Mouse (Mus musculus) T-cell, adult 2 months (primary cell): ENCODE results near the gene Rnf25.

Source experiments
- DNase-seq: peaks from one replicate; pipeline ENCODE4 v3.0.0; 2022; ENCODE audit warnings: low spot score

Gene Rnf25

DNA sequence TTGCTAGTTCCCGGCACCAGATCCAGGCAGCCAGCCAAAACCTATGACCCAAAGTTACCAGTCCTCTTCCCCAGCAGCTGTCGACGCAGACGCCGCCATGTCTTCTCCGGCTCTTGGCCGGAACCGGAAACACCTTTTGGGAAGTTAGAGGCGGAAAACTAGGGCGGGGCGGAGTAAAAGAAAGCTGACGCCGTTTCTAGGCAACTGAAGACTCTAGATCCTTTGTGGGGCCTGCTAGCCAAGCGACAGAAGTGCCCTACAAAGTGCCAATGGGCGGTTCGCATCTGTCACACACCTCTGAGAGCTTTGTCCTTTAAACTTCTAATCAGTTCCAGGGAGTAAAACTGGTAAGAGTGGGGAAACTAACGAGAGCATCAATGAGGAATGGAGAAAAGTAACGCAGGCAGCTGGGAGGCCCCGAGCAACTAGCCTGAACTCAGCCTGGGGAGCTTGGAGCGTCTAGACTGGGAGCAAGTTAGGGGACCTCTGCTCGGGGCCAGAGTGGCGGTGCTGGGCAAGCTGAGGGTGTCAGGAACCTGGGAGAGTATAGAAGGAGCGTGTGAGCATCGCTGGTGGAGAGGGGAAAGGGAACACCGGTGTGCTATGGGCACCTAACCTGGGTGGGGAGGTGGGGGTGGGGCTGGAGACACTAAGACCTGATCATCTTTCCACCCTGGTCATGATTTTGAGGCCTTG, at the start of gene Rnf25, which contains the start of gene Stk36:
Gene Rnf25 (minus strand): TSS at position 131 of the 696 bp plus-strand sequence.
Gene Stk36 (plus strand): TSS at position 179 of the 696 bp plus-strand sequence.
- peak; percentile 84 for DNase-seq

DNA sequence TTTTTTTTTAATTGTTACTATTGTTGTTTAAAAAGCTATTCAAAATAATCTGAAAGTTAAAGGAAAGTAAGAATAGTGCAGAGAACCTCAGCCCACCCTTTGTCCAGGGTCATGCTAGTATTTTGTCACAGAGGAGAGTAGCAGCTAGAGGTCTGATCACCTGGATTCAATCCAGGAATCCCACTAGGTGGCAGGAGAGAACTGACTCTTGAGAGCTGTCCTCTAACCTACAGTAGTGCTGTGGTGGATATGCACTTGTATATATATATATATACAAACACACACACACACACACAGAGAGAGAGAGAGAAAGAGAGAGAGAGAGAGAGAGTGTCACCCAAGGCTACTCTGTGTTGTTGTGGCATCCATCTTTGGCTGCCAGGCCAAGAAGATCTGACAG, 42.7 kb upstream of the Rnf25 start:
- DNase-seq, result no peak

DNA sequence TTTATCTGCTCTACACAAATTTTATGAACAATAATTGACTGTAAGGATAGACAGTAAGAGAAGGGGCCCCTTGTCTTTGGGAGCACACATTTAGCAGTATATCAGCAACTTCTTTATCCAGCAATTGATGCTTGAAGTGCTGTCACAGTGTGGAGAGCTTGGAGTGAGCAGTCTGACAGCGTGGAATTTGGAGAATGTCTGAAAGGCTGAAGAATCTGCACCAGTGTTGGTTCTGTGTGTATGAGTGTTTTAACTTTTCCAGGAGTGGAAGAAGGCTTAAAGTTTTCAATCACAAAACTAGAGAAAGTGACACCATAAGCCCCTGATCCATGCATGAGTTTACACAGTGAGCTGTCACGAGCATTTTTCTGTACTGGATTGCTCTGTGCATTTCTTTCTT, 42.3 kb upstream of the Rnf25 start:
- no peak for DNase-seq

DNA sequence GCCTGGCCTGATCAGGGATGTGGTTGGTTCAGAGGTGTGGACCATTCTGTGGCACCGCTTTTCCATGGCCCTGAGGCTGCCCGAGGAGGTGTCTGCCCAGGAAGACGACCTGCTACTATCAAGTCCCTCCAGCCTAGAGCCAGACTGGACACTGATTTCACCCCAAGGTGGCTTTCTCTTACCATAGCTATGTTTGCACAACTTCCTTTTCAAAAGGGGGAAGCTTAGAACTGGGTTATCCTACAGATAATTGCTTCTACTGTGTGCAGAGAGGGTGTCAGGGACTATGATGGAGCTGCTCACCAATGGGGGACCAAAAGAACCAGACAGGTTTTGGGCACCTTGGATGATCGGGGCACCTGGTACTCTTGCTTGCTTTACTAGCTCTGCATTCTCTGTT, 31.5 kb upstream of the Rnf25 start:
- no peak for DNase-seq

DNA sequence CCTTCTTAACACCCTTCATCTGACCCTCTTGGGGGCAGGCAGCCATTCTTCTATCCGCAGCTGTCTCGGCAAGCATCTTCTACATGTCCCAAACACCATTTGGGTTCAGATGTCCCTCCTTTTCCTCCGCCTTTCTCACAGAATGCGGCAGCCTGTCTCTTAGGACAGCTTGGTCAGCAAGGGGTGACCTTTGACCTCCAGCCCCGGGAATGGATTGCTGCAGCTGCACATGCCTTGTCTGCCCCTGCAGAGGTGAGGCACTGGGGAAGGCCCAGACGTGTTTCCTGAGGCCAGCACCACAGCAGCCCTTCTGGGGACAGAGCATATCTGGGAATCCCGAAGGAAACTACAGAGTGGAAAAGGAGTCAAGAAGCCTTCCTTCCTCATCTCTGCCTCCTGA, 26.8 kb upstream of the Rnf25 start:
- DNase-seq, result no peak

DNA sequence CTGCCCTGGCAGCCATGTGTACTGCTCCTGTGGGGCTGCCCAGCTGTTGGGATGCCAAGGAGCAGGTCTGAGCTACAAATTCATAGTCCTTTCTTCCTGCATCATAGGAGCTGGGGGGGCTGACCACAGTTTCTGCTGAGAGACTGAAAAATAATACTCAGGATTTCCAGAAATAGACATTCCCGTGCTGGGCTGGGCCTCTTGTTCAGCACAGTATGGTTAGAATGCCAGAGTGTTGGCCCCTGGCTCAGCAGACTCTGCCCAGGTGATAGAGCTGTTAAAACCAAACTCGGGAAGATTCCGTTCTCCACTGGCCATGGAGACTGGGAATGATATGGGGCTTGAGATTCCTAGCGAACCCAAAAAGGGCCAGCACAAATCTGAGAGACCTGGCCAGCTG, 24.9 kb upstream of the Rnf25 start:
- no peak for DNase-seq

DNA sequence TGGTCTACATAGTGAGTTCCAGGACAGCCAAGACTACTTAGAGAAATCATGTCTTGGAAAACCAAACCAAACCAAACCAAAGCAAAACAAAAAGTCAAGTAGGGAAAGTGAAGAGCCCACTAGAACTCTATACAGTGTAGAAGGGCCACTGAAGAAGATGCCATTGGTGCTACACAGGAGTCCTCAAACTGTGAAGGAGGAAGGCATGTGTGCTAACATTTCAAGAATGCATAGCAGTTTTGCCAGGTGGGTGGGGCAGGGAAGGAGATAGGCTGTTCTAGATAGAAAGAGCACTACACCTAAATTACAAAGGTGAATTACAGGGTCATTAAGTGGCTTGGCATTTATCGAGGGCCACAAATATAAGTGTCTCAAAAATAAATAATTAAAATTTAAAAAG, 23.0 kb upstream of the Rnf25 start:
- DNase-seq, result no peak

DNA sequence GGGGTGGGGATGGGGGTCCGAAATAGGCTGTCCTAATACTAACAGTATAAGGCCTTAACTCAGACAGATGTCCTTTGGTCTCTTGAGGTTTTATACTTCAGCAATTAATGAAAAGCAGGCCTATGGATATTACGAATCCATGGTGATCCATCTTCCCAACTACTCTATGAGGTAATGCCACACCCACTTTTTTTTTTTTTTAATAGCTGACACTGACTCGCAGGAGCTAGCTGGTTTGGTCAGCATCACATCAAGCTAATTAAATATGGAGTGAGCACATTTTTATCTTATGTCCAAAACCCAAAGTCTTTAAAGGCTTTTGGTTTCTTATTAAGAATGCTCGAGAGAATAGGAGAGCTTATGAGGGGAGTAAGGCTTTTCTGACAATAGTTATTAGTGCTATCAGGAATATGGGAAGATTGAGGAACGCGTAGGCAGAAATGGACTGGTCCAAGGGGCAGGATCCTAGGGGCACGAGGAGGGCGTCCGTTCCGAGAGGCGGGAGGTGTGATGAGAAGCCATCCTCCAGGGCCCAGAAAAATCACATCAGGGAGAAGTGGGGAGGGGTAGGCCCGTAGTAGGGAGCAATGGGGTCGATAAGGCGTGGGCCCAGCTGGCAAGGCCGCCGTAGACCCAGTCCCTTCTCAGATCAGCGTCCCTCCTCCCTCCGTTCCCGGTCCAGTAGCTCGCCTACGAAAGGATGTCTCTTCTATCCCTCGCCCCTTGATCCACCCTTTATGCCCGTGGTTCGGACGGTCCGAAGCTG, 513 bp downstream of the Rnf25 start:
- DNase-seq, result no peak

DNA sequence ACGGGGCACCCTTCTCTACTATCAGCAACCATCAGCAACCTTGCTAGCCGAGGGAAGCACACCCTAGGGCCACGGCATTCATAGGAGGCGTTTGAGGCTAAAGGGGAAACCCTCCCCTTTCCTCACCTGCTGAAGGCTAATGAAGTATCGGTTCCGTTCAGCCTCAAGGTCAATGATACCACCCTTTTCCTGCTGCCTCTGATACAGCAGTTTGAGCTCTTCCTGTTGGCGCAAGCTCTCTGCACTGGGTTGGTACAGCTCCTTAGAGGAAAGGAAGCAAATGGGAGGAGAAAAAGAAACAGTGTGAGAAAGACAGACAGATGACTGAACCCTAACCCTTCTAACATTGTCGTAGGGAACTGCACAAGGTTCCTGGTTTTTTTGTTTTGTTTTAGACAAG, 6.8 kb downstream of the Rnf25 start:
- DNase-seq, result no peak

DNA sequence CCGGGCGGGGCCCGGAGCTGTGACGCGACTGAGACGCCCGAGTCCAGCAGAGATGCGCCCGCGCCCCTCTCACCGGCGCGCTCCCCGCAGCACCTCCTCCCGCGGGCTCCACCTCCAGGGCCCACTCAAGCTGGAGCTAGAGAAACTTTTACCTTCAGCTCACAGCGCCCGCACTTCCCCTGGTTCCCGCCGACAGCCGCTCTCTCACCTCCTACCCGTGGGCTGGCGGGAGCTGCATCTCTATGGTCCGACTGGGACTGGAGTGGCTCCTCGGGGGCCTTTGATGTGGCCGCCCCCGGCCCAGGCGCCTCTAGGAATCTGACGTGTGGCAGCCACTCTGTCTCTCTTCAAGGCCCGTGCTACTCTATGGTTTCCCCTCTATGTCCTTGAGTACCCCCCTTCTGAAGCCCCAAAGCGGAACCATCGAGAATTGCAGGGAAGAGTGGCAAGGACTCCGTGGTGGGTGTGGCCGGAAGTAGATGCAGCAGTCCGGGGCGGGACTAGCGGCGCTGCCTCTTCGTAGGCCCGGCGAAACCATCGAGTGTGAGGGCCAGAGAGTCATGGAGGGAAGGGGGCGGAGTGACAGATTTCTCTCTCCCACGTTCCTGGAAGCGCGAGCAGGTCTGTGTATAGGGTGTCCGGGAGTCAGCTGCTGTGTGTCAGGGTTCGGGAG, 13.3 kb downstream of the Rnf25 start, which contains the start of the genes Zfp142 and Bcs1l:
Gene Zfp142 (minus strand): TSS at position 474 of the 673 bp plus-strand sequence.
Gene Bcs1l (plus strand): TSS at position 517 of the 673 bp plus-strand sequence.
- DNase-seq, result peak; percentile 98

DNA sequence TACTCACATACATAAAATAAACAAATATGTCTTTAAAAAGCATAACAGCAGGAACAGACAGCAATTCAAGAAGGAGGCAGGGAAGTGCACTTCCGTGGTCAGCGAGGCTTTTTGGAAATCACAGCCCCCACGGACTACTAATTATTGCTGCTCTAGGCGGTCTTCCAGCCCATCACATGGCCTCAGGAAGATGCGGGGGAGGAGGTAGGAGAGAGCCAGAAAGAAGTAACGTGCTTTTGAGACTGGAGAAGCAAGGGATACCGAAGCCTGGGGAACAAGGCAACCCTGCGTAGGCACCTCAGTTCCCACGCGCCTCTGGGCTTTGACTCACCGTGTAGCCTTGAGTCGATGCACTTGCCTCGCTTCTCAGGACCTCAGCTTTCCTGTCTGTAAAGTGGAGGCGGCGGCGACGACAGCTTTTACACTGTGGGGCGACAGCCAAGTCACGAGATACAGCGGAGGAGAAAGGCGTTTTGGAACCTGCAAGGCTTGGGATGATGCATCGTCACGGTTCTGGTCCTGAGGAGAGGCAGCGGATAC, 13.9 kb downstream of the Rnf25 start:
- DNase-seq, result no peak

DNA sequence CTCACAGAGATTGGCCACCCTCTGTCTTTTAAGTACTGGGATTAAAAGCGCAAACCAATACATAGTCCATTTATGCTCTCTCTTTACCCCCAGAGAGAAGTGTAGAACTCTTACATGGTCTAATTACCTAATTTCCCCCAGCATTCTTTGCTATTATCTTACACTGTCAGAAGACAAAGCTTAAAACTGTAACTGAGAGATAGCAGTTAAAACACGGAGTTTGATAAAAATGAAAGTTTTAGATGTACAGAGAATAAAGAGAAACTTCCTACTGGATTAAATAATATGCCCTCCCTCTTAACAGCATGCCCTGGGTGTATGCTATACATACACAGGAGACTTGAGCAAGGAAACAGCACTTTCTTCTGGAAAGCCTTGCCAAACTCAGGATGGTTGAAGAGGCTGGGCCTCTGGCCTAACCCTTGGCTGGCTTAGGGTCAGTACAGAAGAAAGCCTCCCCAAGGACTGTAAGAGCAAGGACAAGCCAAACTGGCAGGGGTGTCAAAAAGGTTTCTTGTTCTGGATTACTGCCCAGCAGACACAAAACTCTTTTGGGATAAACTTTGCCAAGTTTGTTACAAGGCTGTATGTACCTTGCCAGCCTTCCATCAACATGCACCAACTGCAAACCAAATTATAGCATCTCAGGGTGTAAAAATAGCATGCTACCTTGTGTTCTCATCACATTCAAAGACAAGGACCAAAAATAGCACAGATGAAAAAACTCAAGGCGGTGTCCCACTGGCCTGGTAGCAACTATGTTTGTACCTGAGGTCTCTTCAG, 16.4 kb downstream of the Rnf25 start:
- DNase-seq, result no peak

DNA sequence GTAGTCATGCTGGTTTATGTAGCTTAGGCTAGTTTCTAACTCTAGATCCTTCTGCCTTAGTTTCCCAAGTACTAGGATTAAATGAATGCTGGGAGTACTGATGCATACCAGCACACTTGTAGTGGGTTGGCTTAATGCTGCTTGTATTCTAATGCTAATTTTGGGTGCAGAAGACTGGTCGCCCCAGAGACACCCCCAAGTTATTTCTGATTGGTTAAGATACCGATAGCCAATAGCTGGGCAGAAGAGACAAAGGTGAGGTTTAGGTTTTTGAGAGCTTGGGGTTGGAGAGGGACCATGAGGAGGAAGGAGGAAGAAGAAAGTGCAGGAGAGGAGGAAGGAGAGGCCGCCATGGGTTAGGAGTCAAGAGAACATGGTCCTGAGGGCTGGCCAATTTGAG, 18.6 kb downstream of the Rnf25 start:
- DNase-seq, result no peak

DNA sequence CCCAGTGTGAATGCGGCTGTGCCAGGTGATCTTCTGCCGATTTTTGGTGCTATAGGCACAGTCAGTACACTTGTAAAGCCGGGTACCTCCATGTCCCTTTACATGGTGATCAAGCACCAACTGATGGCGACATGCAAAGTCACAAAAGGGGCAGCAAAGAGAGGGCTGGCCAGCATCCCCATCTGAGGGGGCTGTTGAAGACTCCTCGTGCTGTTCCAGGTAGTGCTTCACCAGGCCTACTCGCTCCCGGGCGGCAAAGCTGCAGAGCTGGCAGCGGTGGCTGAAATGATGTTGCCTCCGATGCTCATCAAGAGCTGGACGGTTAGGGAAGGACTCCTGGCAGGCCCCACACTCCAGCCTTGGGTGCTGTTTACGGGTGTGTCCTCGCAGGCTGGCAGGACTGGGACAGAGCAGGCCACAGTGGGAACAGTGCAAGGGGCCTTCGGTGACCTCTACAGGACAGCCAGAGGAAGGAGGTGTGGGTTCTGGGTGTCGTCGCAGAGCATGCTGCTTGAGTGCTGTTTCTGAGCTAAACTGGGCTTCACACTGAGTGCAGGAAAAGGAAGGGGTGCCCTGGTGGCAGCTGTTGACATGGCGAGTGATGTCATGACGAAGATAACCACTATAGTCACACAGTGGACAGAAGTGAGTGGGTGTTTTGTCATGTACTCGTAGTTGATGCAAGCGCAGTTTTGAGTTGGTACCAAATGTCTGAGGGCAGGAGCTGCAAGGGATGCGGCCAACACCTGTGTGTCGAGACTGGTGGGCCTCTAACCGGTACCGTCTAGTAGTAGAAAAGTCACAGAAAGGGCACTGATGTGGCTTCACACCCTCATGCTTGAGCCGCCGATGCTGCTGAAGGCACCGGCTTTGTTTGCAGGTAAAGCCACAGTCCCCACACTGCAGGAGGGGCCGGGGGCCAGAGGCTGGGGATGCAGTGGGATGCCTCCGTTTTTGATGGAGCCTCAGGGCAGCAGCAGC, 31.2 kb downstream of the Rnf25 start:
- no peak for DNase-seq

DNA sequence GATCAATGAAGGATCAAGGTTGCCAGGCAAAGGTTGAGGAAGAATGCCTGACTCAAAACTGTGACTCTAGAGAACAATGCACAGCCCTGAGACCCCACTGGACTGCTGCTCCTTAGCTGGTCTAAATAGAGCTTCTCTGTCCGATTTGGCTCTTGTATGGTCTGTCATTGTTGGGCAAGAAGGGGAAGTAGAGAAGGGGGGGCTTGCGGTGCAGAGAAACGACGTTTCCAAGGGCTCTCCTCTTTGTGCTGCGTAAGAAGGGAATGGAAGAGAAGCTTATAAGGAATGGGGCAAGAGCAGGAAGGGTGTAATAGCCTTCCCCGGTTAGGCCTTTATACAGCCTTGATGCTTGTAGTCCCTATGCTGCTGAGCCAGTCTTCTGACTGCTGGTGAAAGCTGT, 35.4 kb downstream of the Rnf25 start:
- DNase-seq, result no peak

DNA sequence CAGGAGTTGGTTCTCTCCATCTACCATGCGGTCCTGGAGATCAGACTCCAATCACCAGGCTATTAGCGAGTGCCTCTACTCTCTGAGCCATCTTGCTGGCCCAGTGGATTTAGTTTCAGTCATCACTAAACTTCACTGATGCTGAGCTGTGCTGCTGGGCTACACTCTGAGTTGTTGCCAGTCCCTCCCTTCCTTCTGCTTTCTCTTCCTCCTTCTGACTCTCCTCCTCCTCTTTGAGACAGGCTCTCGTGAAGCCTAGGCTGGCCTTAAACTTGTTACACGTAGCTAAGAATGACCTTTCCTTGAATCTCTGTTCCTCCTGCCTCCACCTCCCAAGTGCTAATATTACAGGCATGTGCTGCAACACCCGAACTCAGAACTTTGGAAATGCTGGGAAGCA, 42.1 kb downstream of the Rnf25 start:
- DNase-seq, result no peak

DNA sequence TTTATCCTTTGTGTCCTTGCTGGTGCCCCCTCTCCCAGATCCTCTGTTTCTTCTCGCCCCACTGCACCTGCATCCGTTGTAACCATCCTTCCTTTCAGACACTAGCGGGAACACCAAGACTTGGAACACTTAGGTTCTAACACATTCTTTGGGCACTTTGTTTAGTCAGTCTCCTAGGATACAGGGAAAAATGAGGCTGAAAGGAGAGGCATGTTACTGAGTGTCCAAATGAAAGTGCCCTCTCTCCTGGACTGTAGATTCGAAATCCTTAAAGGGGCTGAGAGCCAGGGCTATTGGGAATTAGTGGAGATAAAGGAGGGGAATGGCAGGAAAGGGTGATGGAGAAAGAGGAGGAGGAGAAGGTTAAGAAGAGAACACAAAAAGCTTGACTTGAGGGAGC, 57.0 kb downstream of the Rnf25 start, which contains the start of gene Usp37:
Gene Usp37 (minus strand): TSS at position 101 of the 400 bp plus-strand sequence.
- no peak for DNase-seq
